Mouse (Mus musculus) heart, postnatal 4 days (tissue): ENCODE results near the gene Fryl. TPM values are rescaled to one million over a fixed set of nuclear protein-coding genes. Genes with fewer than 3 reads are reported as not detected.

Experiments used
- DNase-seq: peaks from one replicate; pipeline ENCODE4 v3.0.0; 2021
- total RNA-seq, 2 experiments: library from RNA; stranded (reverse); gene quantifications; 2 replicates each; pipeline ENCODE4 v1.2.3; 2021

The Fryl gene
- total RNA-seq, 2 experiments from 2014 or later, result 57.0 to 57.9 TPM

DNA sequence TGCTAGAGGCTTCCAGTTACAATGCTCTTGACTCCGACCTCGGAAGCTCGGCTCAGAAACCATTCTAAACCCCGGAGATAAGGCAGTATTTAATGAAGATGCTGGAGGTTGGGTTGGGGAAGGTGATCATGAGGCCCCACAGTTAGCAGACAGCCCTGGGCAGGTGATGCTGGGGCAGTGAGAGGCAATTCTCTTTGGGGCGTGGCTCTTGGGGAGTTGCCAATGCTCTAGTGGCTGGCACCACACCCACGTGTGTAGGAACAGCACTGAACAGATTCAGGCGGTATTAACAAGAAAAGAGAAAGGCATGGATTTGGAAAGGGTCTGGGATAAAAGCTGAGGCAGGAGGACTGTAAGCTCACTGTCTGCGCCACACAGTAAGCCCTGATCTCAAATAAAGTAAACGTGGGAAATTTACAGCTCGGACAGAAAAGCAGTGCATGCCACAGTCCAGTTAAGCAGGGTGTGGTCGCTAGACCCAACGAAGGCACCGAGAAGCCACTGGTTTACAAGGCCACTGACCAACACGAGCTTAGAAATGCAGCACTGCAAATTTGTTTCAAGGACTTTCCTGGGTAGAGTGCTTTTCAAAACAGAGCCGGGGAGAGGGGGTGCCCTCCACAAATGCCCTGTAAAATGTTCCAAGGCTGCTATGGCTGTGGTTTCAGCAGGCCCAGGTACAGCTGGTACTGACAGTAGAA is 100.0 kb downstream of the Fryl start:
- peak; percentile 37 for DNase-seq

DNA sequence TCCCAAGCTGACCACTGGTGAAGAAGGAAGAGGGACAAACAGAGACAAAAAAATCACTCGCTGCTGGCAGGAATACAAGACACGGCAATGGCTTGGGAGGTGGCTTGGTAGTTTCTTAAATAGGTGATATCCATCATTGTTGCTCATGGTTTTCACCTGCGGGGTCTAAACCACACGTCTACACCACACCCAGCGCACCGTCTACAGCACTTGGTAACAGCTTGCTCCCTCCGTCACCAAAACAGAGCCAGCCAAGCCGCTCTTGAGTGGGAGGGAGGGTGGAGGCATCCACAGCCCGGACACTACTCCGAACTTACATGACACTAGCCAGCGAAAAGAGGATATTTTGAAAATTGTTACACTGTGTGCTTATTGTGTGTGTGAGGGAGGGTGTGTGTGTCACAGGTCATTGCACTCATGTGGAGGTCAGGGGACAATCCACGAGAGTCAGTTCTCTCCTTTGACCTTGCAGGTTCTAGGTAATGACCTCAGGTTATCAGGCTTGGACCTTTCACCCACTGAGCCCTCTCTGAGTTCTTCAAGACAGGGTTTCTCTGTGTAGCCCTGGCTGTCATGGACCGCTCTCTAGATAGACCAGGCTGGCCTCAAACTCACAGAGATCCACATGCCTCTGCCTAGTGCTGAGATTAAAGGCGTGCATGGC is 102.5 kb downstream of the Fryl start:
- DNase-seq, result no peak

DNA sequence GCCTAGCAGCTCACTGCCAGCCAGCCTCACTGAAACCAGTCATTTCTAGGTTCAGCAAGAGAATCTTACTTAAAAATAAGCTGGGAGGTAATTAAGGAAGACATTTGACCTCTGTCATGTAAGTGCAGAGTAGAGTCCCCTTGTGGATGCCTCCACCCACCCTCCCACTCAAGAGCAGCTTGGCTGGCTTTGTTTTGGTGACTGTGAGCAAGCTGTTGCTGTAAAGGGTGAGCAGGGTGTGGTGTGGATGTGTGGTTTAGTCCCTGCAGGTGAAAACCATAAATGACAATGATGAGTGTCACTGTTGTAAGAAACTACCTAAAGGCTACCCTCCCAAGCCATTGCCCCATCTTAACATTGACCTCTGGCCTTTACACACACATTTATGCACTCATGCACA is 104.2 kb downstream of the Fryl start:
- DNase-seq, result no peak

DNA sequence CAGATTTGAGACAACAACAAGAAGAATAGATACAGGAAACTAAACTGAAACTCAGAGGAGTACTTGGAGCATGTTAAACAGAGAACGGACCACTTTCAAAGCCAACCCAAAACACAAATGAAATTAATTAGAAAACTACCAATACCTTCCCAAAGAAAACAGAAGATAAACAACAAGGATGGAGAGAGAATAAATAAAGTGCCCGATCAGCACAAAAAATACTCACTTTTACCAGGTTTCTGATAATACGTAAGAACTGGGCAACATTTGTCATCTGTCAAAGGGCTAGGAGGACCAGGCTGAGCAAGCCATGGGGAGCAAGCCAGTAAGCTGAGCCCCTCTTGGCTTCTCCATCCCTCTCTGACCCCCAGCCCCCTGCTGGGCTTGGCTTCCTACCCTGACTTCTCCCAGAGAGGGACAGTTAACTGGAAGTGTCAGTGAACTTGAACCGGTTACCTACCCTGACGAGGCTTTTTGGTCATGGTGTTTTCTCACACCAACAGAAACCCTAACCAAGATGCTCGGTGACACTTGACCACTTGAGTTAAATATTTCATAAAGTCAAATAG is 105.5 kb downstream of the Fryl start:
- no peak for DNase-seq

DNA sequence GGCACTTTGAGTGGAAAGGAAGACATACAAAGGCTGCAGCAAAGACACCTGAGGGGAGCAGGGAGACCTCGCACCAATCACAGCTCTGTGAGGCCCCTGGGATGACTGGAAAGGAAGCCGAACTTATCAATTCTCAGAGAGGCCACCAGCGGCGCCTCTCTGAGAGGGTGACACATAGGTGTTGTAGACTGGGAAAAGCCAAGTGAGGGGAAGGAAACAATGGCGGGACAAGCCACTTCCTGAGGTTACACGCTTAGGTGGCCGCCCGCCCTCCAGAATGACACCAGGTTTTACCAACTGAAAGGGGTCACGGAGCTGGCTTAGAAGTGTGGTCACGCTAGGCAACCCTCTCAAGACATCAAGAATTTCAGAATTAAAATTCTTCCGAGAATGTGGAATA is 111.4 kb downstream of the Fryl start:
- DNase-seq, result no peak

DNA sequence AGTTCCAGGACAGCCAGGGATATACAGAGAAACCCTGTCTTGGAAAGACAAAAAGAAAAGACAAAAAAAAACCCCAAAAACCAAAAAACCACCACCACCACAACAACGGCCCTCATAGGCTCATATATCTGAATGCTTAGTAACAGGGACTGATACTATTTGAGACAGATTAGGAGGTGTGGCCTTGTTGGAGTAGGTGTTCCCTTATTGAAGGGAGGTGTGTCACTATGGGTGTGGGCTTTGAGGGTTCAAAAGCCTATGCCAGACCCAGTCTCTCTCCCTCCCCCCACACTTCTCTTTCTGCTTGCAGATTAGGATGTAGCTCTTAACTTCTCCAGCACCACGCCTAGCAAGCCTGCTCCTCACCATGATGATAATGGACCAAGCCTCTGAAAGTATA is 114.7 kb downstream of the Fryl start:
- DNase-seq, result no peak

DNA sequence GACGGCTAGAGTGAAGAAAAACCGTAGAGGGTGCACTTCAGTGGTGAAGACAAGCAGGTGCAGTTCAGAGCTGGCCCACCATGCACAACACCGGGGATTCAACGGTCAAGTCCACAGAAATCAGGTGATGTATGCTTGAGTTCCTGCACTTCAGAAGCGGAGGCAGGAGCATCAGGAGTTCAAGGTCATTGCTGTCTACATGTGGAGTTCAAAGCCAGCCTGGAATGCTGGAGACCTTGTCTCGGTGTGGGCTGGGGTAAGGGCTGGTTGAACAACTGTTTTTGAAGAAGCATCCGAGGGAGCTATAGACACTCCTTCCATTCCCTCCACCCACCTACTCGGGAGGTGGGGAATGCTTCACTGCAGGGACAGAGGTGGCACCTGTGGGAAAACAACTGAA is 115.3 kb downstream of the Fryl start:
- no peak for DNase-seq

DNA sequence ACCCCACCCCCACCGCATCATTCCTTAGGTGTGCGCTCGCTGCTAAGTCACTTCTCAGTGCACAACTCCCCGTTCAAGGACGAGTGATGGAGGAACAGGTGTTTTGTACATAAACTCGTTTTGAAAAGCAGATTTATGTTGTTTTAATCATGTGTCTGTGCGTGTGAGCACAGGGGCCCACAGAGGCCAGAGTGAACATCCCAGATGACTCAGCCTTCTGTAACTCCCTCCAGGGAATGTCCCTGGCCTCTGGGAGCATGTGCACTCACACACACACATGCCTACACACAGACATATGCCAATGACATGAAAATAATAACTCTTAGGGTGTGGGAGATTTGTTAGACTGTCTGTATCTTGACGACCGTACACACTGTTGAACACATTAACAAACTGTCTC is 118.9 kb downstream of the Fryl start:
- DNase-seq, result no peak

DNA sequence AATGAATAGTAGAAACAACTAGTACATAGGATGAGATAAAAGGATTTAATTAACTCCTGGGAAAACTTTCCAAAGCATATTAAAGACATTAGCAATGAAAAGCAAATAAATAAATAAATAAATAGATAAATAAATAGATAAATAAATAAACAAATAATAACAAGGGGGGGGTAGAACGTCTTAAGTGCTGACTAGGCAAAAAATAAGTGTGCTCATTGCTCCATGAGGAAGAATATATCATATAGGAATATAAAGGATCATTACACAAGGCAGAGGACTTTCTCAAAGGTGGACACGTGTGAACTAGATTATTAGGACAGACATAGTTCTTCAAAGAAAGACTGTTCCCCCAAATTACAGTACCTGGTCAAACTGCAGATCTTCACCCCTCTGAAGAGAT is 120.5 kb downstream of the Fryl start:
- DNase-seq, result no peak

DNA sequence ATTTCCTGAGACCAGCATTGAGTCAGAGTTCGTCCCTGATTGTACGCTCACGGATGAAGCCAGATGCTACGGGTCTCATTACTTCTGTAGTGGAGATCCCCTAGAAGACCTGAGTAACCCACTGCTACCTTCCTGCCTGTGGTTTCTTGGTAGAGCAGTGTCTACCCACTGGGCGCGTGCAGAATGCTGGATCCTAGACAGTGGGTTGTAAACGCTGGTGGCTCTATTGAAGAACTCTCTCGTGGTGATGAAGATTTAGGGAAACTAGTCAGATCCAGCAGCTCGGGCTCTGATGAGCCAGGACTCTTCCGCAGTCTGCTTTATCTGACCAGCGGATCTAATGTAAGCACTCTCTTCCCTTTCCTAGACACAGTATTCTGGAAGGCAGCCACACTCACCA is 121.3 kb downstream of the Fryl start:
- no peak for DNase-seq

DNA sequence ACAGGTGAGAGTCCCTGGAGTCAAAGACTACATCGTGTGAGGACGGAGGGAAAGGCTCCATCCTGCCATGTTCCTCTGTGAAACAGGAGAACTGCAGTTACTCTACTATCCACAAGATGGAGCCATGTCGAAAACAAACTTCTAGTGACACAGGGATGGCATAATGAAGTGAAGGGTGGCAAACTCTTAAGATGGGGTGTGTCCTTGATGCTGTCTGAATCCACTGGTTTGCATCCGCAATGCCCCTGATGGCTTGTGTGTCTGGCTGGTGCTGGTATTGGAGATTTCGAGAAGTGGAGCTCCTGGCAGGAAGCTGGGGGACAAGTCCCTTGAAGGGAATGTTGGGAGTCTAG is 122.6 kb downstream of the Fryl start:
- peak; percentile 55 for DNase-seq

DNA sequence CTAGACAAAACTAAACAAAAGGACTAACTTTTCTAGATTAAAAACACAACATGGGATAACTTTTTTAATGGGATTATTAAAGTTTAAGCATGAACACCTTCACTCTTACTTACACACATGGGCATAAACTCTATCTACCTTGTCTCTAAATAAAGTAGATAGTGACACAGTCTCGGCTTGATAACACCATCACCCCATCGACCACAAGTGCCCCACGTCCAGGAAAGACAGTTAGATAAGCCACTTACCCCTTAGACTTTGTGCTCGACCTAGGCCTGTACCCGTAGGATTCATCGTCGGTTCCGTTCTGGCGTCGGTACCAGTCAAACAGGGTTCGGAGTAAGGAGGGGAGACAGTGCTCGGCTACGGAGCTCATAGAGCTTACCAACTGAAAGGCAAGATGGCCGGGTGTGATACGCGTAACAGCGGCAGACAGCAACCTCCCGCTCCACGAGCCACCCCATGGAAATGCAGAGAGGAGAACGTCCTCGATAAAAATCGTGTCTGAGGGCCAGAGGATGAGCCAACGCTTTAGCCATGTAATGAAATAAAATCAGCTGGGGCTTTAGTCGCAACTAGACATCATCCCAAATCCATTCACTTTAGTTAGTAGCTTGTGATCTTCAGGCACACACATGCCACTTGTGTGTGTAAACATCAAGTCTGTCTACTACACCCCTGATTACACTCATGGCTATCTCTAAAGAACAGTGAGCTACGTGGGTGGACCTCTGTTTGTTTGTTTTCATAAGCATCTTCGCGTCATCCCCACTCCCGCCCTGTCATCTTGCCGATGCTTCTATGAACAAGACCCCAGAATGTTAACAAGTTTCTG is 123.2 kb downstream of the Fryl start:
- no peak for DNase-seq

DNA sequence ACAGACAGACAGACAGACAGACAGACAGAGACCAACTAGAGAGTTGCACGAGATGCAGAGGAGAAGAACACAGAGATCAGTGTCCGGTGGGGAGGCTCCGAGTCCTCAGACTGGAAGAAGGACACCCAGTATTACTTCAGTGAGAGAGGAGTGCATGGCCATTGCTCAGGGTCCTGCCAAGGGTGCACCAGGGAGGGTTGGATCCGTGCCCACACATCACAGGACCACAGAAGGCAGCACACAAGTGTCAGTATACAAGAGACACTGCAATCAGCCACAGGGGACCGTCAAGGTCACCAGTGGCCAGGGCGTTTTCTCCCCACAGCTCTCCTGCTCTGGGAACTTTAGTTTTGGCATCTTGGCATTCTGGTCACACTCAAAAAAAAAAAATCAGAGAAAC is 125.4 kb downstream of the Fryl start:
- peak; percentile 81 for DNase-seq

DNA sequence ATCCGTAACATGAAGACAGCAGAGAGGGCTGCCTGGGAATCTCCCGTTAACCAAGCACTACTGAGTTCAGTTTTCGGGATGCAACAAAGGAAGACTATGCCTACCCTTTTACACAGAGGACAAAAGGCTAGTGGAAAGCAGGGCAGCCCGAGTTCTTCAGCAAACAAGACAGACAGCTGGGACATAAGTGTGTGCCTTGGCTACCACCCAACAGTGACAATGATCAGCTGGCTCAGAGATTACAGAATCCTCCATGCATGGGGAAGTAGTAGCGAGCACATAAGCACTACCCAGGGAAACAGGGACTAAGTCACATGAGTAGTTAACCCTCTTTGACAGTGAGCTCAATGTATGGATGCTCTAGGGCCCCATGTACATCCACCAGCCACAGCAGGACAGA is 126.5 kb downstream of the Fryl start:
- no peak for DNase-seq

DNA sequence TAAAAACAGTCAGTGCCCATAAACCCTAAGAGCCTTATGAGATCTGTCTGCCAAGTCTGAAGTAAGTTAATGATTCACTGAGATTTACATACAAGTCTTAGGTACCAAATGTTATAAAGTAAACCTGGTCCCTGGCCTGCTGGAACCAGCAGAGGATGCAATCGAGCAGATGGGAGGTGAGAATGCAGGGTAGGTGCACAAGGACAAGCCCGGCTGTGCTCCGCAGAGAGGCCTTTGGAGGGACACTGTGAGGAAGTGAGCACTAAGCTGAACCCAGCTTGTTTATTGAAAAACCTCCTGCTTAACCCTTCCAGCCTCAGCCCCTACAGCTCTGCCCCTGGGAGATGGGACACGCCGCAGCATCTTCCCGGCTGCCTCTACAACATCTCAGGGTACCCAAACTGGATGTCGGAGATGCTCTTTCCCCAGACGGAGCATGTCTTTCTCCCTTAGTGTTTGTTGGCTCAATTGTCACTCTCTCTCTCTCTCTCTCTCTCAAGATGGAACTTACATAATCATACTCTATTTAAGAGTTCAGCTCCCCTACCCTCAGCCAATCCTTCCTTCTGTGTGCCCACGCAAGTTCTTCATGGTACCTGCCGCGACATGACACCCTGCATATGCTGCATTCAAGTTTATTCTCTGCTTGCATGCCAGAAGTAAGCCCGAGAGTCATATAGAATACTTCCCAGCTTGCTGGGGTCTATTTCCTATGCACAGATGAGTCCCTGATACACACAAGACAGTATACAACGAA is 136.3 kb downstream of the Fryl start:
- DNase-seq, result no peak

DNA sequence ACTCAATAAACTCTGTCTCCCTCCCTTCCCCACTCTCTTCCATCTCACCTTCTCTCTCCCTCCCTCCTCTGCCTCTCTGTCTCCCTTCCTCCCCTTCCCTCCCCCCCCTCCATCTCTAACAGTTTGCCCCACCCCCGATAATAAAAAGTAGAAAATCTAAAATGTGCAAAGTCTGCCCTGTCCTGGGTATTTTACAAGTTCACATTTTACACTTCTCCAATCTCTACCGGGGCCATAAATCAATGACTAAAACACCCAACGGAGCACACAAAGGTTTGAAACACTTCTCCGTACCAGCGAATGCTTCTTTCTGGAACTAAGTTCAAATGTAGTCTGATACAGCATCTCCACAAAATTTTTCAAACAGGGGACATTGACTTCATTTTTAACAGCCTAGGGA is 136.9 kb downstream of the Fryl start:
- DNase-seq, result no peak

DNA sequence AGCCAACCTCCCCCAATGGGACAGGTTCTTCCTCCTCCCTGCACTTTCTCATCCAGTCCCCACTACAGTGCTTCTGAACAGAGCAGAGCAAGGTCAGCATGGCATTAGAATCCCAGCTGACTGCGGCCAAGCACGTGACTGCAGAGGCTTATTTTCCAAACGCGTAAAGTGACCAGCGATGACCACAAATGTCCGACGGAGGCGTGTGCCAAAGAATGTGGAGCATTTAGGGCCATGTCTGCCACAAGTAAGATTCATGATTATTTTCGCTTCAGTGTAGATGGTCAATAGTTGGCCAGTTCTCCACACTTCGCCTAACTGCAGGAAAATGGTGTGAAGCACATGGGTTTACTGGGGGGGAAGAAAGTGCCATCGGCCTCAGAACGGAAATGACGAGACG is 137.6 kb downstream of the Fryl start:
- DNase-seq, result no peak

DNA sequence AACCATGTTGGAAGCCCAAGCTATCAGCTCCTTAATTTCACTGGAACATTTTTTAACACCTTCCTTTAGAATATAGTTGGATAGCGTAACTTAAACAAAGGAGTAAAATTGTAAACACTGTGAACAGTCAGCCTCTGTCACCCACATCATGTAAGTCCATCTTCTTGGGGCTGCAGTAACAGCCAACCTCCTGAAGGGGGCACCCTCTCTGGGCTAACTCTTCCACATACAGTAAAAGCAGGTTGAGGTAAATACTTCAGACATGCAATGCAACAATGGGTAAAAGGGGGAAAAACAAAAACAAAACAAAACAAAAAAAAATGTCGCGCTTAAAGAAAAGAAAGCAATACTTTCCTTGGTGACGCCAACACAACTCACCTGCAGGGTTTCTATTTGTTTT is 141.5 kb downstream of the Fryl start:
- DNase-seq, result no peak

DNA sequence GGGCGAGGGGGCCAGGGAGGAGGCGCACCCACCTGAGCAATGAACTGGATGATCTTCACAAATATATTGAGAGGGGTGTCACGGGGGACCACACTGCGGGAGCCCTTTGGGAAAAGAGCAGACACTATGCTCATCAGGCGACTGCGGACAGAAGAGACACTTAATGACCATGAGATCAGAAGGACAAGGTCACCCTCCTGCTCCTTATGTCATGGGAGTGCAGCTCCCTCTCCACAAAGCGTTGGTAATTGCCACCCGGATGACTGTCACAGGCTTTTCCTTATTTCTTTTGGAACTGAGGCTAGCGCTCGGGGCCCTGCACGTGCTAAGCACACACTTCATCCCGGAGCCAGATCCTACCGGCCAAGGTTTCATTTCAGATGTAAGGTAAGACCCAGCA is 144.1 kb downstream of the Fryl start:
- DNase-seq, result no peak

DNA sequence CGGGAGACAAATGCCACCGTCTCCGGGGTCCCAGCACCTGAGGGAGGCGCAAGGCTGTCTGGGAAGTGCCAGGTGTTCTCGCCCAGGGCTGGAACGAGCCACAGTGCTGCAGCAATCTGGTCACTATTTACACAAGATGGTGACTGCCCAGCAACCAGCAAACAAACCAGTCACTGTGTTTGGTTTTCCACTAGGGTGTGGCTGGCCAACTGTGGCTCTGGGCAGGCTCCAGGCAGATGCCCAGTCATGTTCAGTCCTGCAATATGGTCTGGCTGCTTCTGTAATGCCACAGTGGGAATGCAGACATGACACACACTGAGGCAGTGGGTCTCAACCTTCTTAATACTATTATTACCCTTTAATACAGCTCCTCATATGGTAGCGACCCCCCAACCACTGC is 152.8 kb downstream of the Fryl start:
- DNase-seq, result no peak

DNA sequence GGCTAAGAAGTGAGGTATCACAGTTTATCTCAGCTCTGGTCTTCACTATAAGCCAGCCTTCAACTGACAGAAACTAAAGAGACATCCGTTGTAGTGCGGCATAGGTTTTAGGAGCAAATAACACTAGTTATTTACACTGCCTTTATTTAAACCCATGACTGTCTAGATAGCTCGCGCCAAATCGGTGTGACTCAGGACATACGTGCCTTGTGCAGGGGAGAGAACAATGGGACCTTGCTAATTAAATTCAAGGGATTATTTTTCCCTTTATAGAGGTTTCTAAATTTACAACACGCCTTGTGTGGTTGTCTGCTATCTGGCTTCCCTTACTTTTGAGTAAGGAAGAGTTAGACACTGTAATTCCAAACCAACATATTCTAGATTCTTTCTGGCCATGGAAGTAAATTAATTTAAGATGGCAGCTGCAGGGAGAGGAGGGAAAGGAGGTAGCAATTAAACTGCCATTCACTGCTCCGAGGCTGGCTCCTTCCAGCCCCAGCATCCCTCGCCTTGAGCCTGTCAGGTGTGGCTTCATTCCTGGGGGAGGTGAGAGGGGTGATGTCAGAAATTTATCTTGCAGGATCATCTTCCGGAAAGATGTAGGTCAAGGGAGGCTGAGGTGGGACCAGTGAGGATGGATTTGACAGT is 154.0 kb downstream of the Fryl start:
- no peak for DNase-seq

DNA sequence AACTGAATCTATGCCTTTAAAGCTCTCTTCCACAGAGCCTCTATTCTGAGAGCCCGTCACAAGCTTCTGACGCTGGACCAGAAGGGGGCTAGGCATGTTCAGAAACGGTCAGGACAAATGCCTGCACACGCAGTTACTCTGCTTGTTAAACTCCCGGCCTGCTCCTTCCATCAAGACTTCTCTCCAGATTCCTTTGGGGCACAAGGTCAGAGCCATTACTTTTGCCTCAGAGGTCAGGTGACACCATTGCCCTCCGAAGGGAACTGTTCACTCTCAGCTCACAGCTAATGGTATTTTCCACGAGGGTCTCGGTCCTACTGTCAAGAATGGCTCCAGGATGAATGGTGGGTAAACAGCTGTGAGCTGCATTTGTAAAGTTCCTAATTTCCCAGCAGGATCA is 164.2 kb downstream of the Fryl start:
- no peak for DNase-seq
